In genomic region chr4:47402200-47402599, GRCm38 (mm10) we compare ENCODE assay signal across 20 mouse cellular contexts. TPM values are rescaled to one million over a fixed set of nuclear protein-coding genes. Genes with fewer than 3 reads are reported as not detected.
DNase-seq lines count a peak whose midpoint lies in the region; ATAC-seq and TF ChIP-seq lines count a peak whose summit lies in the region.
"Had no signal": no experiment of that assay in that cellular context is flagged by ENCODE, and none has a peak within 500 bp of the region (broad histone marks: within the 10 kb centered on the region; RNA-seq: fewer than 3 reads in every experiment).

No protein-coding gene starts in this region.

- no peaks in the 10 kb centered on the region for H3K9me3 ChIP-seq in MEL (replicated peaks; ENCODE audit: insufficient read depth, low read length)
- no peaks in the 10 kb centered on the region for H3K9me3 ChIP-seq in heart, embryonic 11.5 days (replicated peaks; ENCODE audit: control insufficient read depth, low read length)
- H3K9me3 ChIP-seq in limb, embryonic 10.5 days (replicated peaks): no peaks in the 10 kb centered on the region
- H3K9me3 ChIP-seq: embryonic facial prominence, embryonic 15.5 days; lung, embryonic 15.5 days had no signal

- TF ChIP-seq POLR2A in MEL (IDR thresholded peaks at IDR 0.05; ENCODE audit: control insufficient read depth in 1 of 2, insufficient read depth in 1 of 2, low read depth in 1 of 2, low read length in 2 of 2, poor library complexity in 1 of 2): no peak

- H3K27ac ChIP-seq in MEL (ENCODE audit: control insufficient read depth, low read depth, low read length): peak overlapping the region; percentile 75
- H3K27ac ChIP-seq in heart, embryonic 11.5 days (ENCODE audit: low read depth, low read length): peak overlapping the region; percentile 74
- no peak overlapping the region for H3K27ac ChIP-seq in limb, embryonic 10.5 days
- H3K27ac ChIP-seq: embryonic facial prominence, embryonic 15.5 days; hindbrain, embryonic 14.5 days; lung, embryonic 15.5 days had no signal

- no peaks in the 10 kb centered on the region for H3K27me3 ChIP-seq in MEL (ENCODE audit: control insufficient read depth in 1 of 2, insufficient read depth in 2 of 2, low read length in 2 of 2)
- H3K27me3 ChIP-seq in heart, embryonic 11.5 days (ENCODE audit: control insufficient read depth, insufficient read depth, low read length): no peaks in the 10 kb centered on the region
- no peaks in the 10 kb centered on the region for H3K27me3 ChIP-seq in limb, embryonic 10.5 days (ENCODE audit: low read depth, poor library complexity, severe bottlenecking)
- H3K27me3 ChIP-seq: embryonic facial prominence, embryonic 15.5 days; lung, embryonic 15.5 days; Patski had no signal

- intact Hi-C loops in heart, postnatal 10 days (cut with DNase I): no loop called here

- no peak for TF ChIP-seq RAD21 in MEL (IDR thresholded peaks at IDR 0.05; ENCODE audit: low read depth, low read length)

- peaks cover 22 to 30% of the 10 kb centered on the region in 2 experiments for H3K4me1 ChIP-seq in MEL (ENCODE audit: control insufficient read depth in 1 of 2, insufficient read depth in 2 of 2, low read length in 2 of 2)
- peaks cover 9% of the 10 kb centered on the region; the same call in 1 of the 2 replicates for H3K4me1 ChIP-seq in heart, embryonic 11.5 days (ENCODE audit: control insufficient read depth, insufficient read depth, low read length)
- no peaks in the 10 kb centered on the region for H3K4me1 ChIP-seq in limb, embryonic 10.5 days
- H3K4me1 ChIP-seq: embryonic facial prominence, embryonic 15.5 days; lung, embryonic 15.5 days had no signal

- H3K36me3 ChIP-seq in MEL (ENCODE audit: control insufficient read depth in 1 of 2, insufficient read depth in 2 of 2, low read length in 2 of 2): peaks cover 0 to 52% of the 10 kb centered on the region in 2 experiments
- peaks cover 5% of the 10 kb centered on the region; the same call in 1 of the 2 replicates for H3K36me3 ChIP-seq in heart, embryonic 11.5 days (ENCODE audit: control insufficient read depth, insufficient read depth, low read length)
- peaks cover 82% of the 10 kb centered on the region for H3K36me3 ChIP-seq in limb, embryonic 10.5 days

- TF ChIP-seq CTCF in MEL (IDR thresholded peaks at IDR 0.05 in 2 of 3, conservative IDR thresholded peaks at IDR 0.05 in 1 of 3; ENCODE audit: control insufficient read depth in 1 of 3, insufficient read depth in 1 of 3, low read depth in 2 of 3, low read length in 3 of 3, poor library complexity in 1 of 3, severe bottlenecking in 1 of 3): no peak

- DNase-seq in heart, adult 9 months (ENCODE audit: low spot score in 2 of 2): peak; percentile 29 to 35
- DNase-seq in heart, postnatal 4 days: no peak
- DNase-seq in MEL (ENCODE audit: low read depth, low spot score): peak; percentile 85
- DNase-seq in heart, postnatal 10 days: peak; percentile 30 to 35
- no peak for DNase-seq in limb, embryonic 10.5 days (ENCODE audit: low spot score)
- DNase-seq in right cerebral cortex, postnatal 10 days (ENCODE audit: low spot score in 2 of 2): no peak
- DNase-seq in right cerebral cortex, postnatal 25 days: no peak
- DNase-seq: adrenal gland, postnatal 25 days; cerebellum, adult 18-20 months; cerebellum, postnatal 25 days; gastrocnemius, postnatal 36 days; kidney, adult 8-10 months; kidney, postnatal 25 days; thymus, postnatal 25 days had no signal

- peak overlapping the region; percentile 26; the same call in 1 of the 2 replicates for H3K9ac ChIP-seq in MEL (ENCODE audit: control insufficient read depth, low read depth, low read length, poor library complexity, severe bottlenecking)
- no peak overlapping the region for H3K9ac ChIP-seq in heart, embryonic 11.5 days (ENCODE audit: low read depth, low read length)
- H3K9ac ChIP-seq: embryonic facial prominence, embryonic 15.5 days; hindbrain, embryonic 14.5 days; lung, embryonic 15.5 days had no signal

- H3K79me2 ChIP-seq in MEL (ENCODE audit: control insufficient read depth, insufficient read depth, low read length, poor library complexity): no peaks in the 10 kb centered on the region

- peak; percentile 81 to 83 for TF ChIP-seq EP300 in MEL (IDR thresholded peaks at IDR 0.05; ENCODE audit: low read depth in 1 of 2, low read length in 2 of 2)

- H3K4me3 ChIP-seq in MEL (ENCODE audit: control insufficient read depth in 1 of 2, insufficient read depth in 1 of 2, low read depth in 2 of 2, low read length in 2 of 2): no peak overlapping the region
- H3K4me3 ChIP-seq in heart, embryonic 11.5 days (ENCODE audit: low read depth, low read length): no peak overlapping the region
- no peak overlapping the region for H3K4me3 ChIP-seq in limb, embryonic 10.5 days
- H3K4me3 ChIP-seq: embryonic facial prominence, embryonic 15.5 days; lung, embryonic 15.5 days had no signal

- 0 out of 2 replicates have a peak overlapping the region, but pooled peaks have one; percentile 11 for H3K4me2 ChIP-seq in heart, embryonic 11.5 days
- H3K4me2 ChIP-seq: embryonic facial prominence, embryonic 15.5 days; hindbrain, embryonic 14.5 days; lung, embryonic 15.5 days had no signal

- ATAC-seq in heart, embryonic 11.5 days (replicated peaks; ENCODE audit: insufficient number of reproducible peaks, low FRiP score, low TSS enrichment): 0 out of 2 replicates have a peak, but pooled peaks have one; percentile 39
- ATAC-seq: forebrain, embryonic 16.5 days; Patski had no signal

TF ChIP-seq in MEL, 35 proteins besides CTCF, POLR2A, EP300 and RAD21:
- TF ChIP-seq MYC (IDR thresholded peaks at IDR 0.05; ENCODE audit: low read depth, low read length) (peak; percentile 78), SIN3A (IDR thresholded peaks at IDR 0.05; ENCODE audit: low read length) (peak; percentile 76), JUND (IDR thresholded peaks at IDR 0.05; ENCODE audit: low read depth, low read length) (0 out of 2 replicates have a peak, but pooled peaks have one; percentile 65), CHD1 (IDR thresholded peaks at IDR 0.05; ENCODE audit: low read depth, low read length) (no peak), MXI1 (IDR thresholded peaks at IDR 0.05; ENCODE audit: low read depth, low read length) (peak; percentile 73), TCF12 (IDR thresholded peaks at IDR 0.05; ENCODE audit: low read depth, low read length) (peak; percentile 74; the same call in 1 of the 2 replicates), SMC3 (IDR thresholded peaks at IDR 0.05; ENCODE audit: low read depth, low read length) (no peak), UBTF (IDR thresholded peaks at IDR 0.05; ENCODE audit: borderline replicate concordance, insufficient read depth, low read depth, low read length) (no peak), BHLHE40 (IDR thresholded peaks at IDR 0.05; ENCODE audit: borderline replicate concordance, low read depth, low read length) (peak; percentile 86), USF1 (IDR thresholded peaks at IDR 0.05; ENCODE audit: low read depth, low read length) (peak; percentile 71), MAFK (IDR thresholded peaks at IDR 0.05; ENCODE audit: borderline replicate concordance, low read depth, low read length) (no peak), KAT2A (conservative IDR thresholded peaks at IDR 0.05; ENCODE audit: low read depth, low read length) (0 out of 2 replicates have a peak, but pooled peaks have one; percentile 26), ETS1 (IDR thresholded peaks at IDR 0.05; ENCODE audit: low read depth, low read length) (peak; percentile 96), POLR2AphosphoS5 (IDR thresholded peaks at IDR 0.05; ENCODE audit: borderline replicate concordance, low read depth, low read length) (no peak), RCOR1 (IDR thresholded peaks at IDR 0.05; ENCODE audit: low read depth, low read length) (peak; percentile 73), GATA1 (IDR thresholded peaks at IDR 0.05; ENCODE audit: low read depth, low read length) (peak; percentile 74), HCFC1 (IDR thresholded peaks at IDR 0.05; ENCODE audit: low read depth, low read length) (peak; percentile 60; the same call in 1 of the 2 replicates), TBP (IDR thresholded peaks at IDR 0.05; ENCODE audit: low read depth, low read length) (peak; percentile 72), TAL1 (IDR thresholded peaks at IDR 0.05; ENCODE audit: low read length) (peak; percentile 41; the same call in 1 of the 2 replicates), ELF1 (IDR thresholded peaks at IDR 0.05; ENCODE audit: low read depth, low read length) (peak; percentile 41; the same call in 1 of the 2 replicates), MAX (IDR thresholded peaks at IDR 0.05; ENCODE audit: low read length) (peak; percentile 59; the same call in 1 of the 2 replicates), CHD2 (IDR thresholded peaks at IDR 0.05; ENCODE audit: low read length) (no peak), ZKSCAN1 (IDR thresholded peaks at IDR 0.05; ENCODE audit: low read depth, low read length) (no peak), NRF1 (IDR thresholded peaks at IDR 0.05; ENCODE audit: insufficient read depth, low read depth, low read length, poor library complexity, severe bottlenecking) (no peak), MYB (IDR thresholded peaks at IDR 0.05; ENCODE audit: low read depth, low read length) (0 out of 2 replicates have a peak, but pooled peaks have one; percentile 12)

RNA-seq across cellular contexts. Expression of gene Tgfbr1, which starts 49.2 kb away (rescaled TPM):
- total RNA-seq in heart, postnatal 4 days (2021): 10 to 100 TPM; 24.4 to 25.5 TPM
- 4.5 and 4.7 TPM in 2 replicates for total RNA-seq in MEL (2012; rRNA removed)
- 1 to 10 TPM in 1 of 2 experiments, not detected in 1; 4.3 TPM for polyA plus RNA-seq in MEL (2012; ENCODE audit: insufficient read depth in 1 of 2, insufficient read length in 2 of 2, low read depth in 1 of 2, low replicate concordance in 2 of 2, missing spikeins in 1 of 2)
- polyA plus RNA-seq in heart, embryonic 11.5 days (2014; fragmentation: Nextera tagmentation; extraction: Ambion mirVana): 36.8 and 49.2 TPM in 2 replicates
- total RNA-seq in heart, postnatal 10 days (2021): 10 to 100 TPM; 22.3 to 24.1 TPM
- 77.0 and 93.3 TPM in 2 replicates for polyA plus RNA-seq in limb, embryonic 10.5 days (2016; fragmentation: Nextera tagmentation; extraction: Ambion mirVana)

Comparison
In these comparisons a context has a peak if more than half of its experiments do, and no peak if none do; other contexts are left out.
1. DNase-seq: peak in heart, adult 9 months (2 of 2), MEL (single experiment) and heart, postnatal 10 days (2 of 2); none in heart, postnatal 4 days (single experiment), limb, embryonic 10.5 days (single experiment), right cerebral cortex, postnatal 10 days (0 of 2) and right cerebral cortex, postnatal 25 days (single experiment).